Mouse (Mus musculus) B cell, adult (primary cell): ENCODE measurements around the gene Cldn22. TPM values are rescaled to one million over a fixed set of nuclear protein-coding genes. Genes with fewer than 3 reads are reported as not detected.

ENCODE experiments used
- total RNA-seq: library from RNA; stranded (reverse); gene quantifications from 4 replicates; pipeline ENCODE4 v1.2.4, GENCODE M21; 2023; ENCODE audit not compliant: inconsistent age

Gene Cldn22
- total RNA-seq = not detected in 4 replicates

DNA sequence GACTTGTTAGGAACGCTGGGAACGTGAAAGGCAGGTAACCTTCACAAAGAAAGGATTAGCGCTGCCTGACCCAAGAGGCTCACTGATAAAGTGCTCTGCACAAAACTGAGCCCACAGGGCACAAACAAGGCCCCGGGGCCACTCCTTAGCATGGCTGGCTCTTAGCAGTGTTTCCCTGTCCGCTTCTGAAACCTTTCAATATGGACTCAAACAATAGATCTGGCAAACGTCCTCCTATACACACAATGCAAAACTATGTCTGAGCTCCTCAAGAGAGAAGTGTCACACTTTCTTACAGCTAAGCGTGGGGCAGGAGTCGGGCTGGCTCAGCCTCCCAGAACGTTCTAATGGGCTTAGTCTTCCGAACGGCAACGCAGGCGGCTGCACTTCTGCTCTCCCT is at the start of gene Cldn22:
Cldn22 (plus strand) TSS at position 301 of the 400 bp plus-strand sequence.

GRCm38 (mm10) chr8:47821843-47822242 is 2.4 kb upstream of the Cldn22 start, which contains the start of gene Cldn24:
Gene Cldn24 (plus strand): TSS chr8:47822143.

Other genes with a start within 250 kb of the Cldn22 start
- 32.4 to 43.2 TPM (median 34.7 TPM) in 4 replicates for gene Ing2, start 148.9 kb upstream of the Cldn22 start, total RNA-seq
- 28.3 to 35.5 TPM (median 30.8 TPM) in 4 replicates for gene Cdkn2aip, start 110.5 kb upstream of the Cldn22 start, total RNA-seq
- not detected in 4 replicates for gene Cldn24, start 2.3 kb upstream of the Cldn22 start, total RNA-seq
- gene Wwc2, start 166.4 kb downstream of the Cldn22 start, total RNA-seq = 2.7 to 3.5 TPM (median 3.2 TPM) in 4 replicates